Mouse (Mus musculus) gastrocnemius, adult 8-10 months (tissue): ENCODE measurements around the gene Arrdc3. TPM values are rescaled to one million over a fixed set of nuclear protein-coding genes. Genes with fewer than 3 reads are reported as not detected.
"Not testable (repeated sequence)": the region's sequence is repeated elsewhere in the genome, so short reads cannot be mapped to it uniquely, and the experiment has no call there.

Source experiments
- DNase-seq, 2 experiments: peaks; one replicate each; pipeline ENCODE4 v3.0.0; 2022; ENCODE audit warnings: low spot score in 2 of 2
- total RNA-seq, 4 experiments: library from RNA; stranded (reverse); gene quantifications; 2 replicates each; pipeline ENCODE4 v1.2.4; 2022

The Arrdc3 gene
- total RNA-seq: 10 to 100 TPM; 27.5 to 39.1 (median 29.0) TPM

DNA sequence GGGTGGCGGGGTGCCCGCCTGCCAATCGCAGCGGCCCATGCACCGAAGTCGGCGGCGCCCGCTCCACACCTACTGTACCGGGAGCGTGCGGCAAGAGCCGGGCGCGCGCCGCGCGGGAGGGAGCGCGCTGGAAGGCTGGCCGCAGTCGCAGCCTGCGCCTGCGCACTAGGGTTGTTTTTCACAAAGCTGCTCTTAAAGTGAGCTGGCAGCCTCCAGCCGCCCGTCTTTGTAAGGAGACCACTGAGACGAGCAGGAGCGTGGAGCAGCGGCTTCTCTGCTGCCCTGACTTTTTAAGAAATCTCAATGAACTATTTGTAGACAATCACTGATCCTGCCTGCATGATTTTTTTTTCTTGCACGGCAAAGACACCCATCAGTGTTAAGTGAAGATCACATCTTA, at the start of gene Arrdc3:
Arrdc3 (plus strand) TSS at position 195 of the 400 bp plus-strand sequence.
- peak; percentile 93 to 98 for DNase-seq

DNA sequence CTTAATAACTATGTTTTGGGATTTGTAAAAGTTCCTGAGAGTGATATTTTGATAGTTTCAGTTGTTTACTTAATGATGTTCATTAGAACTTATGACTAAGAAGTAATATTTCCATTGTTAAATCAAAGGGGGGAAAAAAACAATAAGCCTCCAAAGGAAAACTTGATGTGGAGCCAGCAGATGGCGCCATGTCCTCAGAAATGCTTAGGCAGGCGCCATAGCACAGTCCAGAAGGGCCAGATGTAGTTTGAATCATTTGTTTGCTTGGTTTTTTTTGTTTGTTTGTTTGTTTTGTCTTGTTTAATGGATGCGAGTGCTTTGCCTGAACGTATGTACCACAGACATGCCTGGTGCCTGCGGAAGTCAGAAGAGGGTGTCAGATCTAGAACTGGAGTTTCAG, 21.0 kb upstream of the Arrdc3 start:
- DNase-seq: peak in 1 of 2 experiments; percentile 10

- DNase-seq: no peak
These were observed 19.0 kb upstream of the Arrdc3 start for GRCm38 (mm10) chr13:80864195-80864594.

- DNase-seq: no peak
These were observed 8.1 kb upstream of the Arrdc3 start for GRCm38 (mm10) chr13:80875126-80875525.

GRCm38 (mm10) chr13:80880756-80881155, 2.4 kb upstream of the Arrdc3 start:
- no peak for DNase-seq

DNA sequence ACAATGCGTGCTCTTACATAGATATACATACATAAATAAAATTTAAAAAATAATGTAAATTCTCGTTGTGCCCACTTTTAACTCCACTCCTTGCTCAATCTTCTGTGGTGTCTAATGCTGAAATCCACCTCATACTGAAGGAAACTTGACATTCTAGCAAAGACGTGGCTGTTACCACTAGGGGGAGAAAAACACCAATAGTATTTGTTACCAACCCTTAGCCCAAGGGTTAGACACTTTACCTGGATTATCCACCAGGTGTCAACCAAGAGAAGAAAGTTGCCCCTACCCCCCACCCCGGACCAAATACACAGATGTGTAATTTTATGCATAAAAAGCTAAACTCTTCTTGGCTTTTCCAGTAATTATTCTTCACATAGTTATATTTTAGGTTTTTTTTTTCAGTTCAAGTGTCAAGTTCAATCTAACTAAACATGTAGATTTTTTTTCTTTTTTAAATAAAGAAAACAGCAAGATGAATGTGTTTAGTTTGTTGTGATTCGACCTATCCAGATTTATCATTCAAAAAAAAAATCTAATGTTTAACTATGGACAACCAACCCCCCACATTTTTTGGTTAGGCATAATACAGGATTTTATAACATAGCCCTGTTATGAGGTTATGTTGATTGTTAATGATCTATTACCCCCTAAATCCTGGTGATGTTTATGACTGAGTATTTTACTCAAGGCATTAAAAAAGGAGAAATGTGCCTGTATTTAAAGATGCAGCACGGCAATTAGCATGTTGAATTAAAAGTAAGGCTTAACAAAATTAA, 1.3 kb upstream of the Arrdc3 start:
- peak in 1 of 2 experiments; percentile 10 for DNase-seq

- no peak for DNase-seq
These were observed 458 bp upstream of the Arrdc3 start for GRCm38 (mm10) chr13:80882716-80883135.

- no peak for DNase-seq
These were observed 629 bp downstream of the Arrdc3 start for GRCm38 (mm10) chr13:80883649-80884376.

DNA sequence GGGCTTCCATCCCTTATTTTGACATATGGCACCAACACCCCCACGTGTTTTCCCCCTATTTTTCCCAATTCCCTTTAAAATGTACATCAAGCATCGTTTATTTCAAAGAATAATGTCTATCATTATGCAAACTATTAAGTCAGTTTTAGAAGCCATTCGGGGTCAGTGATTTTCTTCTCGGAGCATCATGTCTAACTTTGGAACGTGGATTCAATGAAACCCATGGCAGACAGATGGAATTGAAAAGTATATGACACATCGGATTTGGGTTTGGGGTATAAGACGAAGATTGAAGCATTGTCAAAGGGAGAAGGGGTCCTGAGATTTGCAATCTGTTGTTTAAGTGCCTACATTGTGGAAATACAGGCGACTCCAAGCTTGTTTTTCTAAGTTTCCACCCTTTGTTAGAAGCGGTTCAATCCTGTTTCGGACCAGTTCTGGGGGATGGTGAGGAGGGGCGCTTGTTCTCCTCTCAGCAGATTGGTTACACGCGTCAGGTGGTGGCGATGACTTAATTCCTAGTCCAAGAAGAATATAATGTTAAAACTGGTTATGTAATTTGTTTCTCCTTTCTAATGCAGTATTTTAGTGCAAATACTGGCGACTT, 1.3 kb downstream of the Arrdc3 start:
- DNase-seq: peak; percentile 17 to 34

- DNase-seq: peak; percentile 87 to 91
These were observed 2.1 kb downstream of the Arrdc3 start for GRCm38 (mm10) chr13:80885103-80885833.

- peak; percentile 84 to 86 for DNase-seq
These were observed 2.9 kb downstream of the Arrdc3 start for GRCm38 (mm10) chr13:80885834-80886663.

GRCm38 (mm10) chr13:80886664-80887210, 3.6 kb downstream of the Arrdc3 start:
- DNase-seq: no peak

GRCm38 (mm10) chr13:80887842-80888241, 4.7 kb downstream of the Arrdc3 start:
- DNase-seq: no peak

GRCm38 (mm10) chr13:80894928-80895327, 11.7 kb downstream of the Arrdc3 start:
- not testable (repeated sequence) for DNase-seq

DNA sequence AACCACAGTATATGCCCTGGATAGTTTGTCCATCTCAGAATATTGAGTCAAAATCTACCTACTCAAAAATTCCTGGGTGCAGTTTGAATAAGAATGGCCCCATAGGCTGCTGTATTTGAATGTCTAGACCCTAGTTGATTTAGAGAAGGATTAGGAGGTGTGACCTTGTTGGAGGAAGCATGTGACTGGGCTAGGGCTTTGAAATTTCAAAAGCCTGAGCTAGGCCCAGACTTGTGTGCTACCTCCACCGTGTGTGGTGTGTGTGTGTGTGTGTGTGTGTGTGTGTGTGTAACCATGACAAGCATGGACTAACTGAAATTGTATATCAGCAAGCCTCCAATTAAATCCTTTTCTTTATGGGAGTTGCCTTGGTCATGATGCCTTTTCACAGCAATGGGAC, 14.2 kb downstream of the Arrdc3 start:
- no peak for DNase-seq

DNA sequence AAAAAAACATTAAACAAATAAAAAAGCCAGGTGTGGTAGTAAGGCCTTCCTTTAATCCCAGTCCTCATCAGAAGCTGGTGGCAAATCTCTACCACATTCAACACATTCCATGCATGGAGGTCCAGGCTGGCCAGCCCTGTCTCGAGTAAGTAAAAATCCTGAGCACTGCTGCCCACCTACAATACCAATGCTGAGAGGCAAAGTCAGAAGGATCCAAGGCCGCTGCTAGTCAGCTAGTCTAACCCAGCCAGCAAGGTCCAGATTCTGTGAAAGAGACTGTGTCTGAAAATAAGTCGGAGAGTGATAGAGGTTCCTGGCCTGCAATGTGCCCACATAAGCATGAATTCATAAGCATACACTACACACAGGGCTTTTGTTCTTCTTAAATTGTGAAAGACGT, 14.9 kb downstream of the Arrdc3 start:
- no peak for DNase-seq

DNA sequence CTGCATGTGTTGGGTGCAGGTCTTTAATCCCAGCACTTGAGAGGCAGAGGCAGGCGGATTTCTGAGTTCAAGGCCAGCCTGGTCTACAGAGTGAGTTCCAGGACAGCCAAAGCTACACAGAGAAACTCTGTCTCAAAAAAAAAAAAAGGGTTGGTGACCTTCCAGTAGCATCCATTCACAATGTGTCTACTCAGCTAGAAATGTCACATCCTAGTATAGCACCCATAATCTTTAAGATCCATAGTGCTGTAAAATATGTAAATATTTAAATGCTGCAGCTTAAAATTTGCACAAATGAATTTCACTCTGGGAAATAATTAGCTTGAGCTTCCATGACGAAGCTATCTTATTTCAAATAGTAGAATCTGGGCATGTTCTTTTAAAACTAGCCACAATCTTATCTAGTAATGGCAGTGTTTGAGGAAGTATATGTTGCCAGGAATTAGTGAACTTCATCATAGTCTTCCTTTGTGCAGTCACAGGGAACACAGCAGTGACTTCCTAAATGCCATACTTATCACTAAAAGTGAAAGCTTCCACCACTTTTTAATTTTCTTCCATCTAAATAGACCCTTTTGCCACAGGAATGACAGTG, 16.3 kb downstream of the Arrdc3 start:
- DNase-seq: no peak

- DNase-seq: peak; percentile 18 to 39
These were observed 18.2 kb downstream of the Arrdc3 start for GRCm38 (mm10) chr13:80901432-80901831.

GRCm38 (mm10) chr13:80902796-80903195, 19.6 kb downstream of the Arrdc3 start:
- DNase-seq: no peak

DNA sequence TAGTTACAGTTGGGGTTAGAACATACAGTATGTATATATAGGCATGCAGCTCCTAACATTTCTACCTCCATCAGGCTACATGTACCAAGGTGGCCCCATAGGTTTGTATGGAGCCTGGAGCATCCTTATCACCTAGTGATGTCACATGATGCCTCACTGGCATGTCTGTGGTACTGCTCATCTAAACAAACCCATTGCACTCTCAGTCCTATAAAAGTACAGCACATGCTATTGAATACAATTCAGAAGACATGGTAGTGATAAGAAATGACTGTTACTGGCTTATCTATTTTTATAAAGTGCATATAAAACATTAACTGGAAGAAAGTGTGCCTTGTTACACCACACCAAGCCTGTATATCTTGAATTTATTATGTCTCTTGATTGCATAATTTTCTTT, 30.2 kb downstream of the Arrdc3 start:
- no peak for DNase-seq
